Comparison of ENCODE assay signal across 22 mouse cellular contexts in the genomic region with DNA sequence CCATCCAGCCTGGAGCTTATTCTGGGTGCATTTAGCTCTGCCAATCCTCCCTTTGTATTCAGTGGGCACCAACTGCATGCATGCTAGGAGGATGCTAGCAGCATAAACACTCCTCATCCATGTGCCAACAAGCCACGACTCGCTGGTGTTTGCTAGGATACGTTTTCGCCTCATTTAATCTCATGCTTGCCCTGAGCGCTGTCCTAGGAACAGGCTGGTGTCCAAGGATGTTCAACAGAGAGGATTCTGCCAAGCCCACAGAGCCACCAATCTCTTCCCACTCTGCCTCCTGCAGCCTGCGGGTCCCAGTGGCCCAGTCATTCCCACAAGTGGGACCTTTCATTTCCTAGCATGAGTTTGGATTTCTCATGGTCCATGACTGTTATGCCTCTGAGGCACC. TPM values are rescaled to one million over a fixed set of nuclear protein-coding genes. Genes with fewer than 3 reads are reported as not detected.
DNase-seq lines count a peak whose midpoint lies in the region; ATAC-seq and TF ChIP-seq lines count a peak whose summit lies in the region.
"Had no signal": no experiment of that assay in that cellular context is flagged by ENCODE, and none has a peak within 500 bp of the region (broad histone marks: within the 10 kb centered on the region; RNA-seq: fewer than 3 reads in every experiment).

No protein-coding gene starts in this region.

- ATAC-seq in forebrain, postnatal 0 days, result peak; percentile 47
- ATAC-seq in midbrain, embryonic 16.5 days, result peak; percentile 39; the same call in 1 of the 2 replicates
- ATAC-seq in neural tube, embryonic 14.5 days (ENCODE audit: low read depth), result peak; percentile 41; the same call in 1 of the 2 replicates
- ATAC-seq: intestine, postnatal 0 days; lung, postnatal 0 days had no signal

- no peaks in the 10 kb centered on the region for H3K4me1 ChIP-seq in forebrain, postnatal 0 days (ENCODE audit: insufficient read depth)
- peaks cover 21% of the 10 kb centered on the region for H3K4me1 ChIP-seq in forebrain, embryonic 10.5 days
- no peaks in the 10 kb centered on the region; the same call in 1 of the 2 replicates for H3K4me1 ChIP-seq in midbrain, embryonic 16.5 days (ENCODE audit: control insufficient read depth, insufficient read depth, low read length)
- peaks cover 22% of the 10 kb centered on the region for H3K4me1 ChIP-seq in midbrain, embryonic 10.5 days
- H3K4me1 ChIP-seq in neural tube, embryonic 14.5 days (ENCODE audit: control insufficient read depth, insufficient read depth, low read length), result no peaks in the 10 kb centered on the region

- H3K9ac ChIP-seq in forebrain, postnatal 0 days, result no peak overlapping the region
- no peak overlapping the region for H3K9ac ChIP-seq in midbrain, embryonic 16.5 days (ENCODE audit: low read depth, low read length)
- no peak overlapping the region for H3K9ac ChIP-seq in neural tube, embryonic 14.5 days (replicated peaks; ENCODE audit: low read depth, low read length)
- H3K9ac ChIP-seq: forebrain, embryonic 12.5 days; kidney, embryonic 15.5 days had no signal

- no peak overlapping the region for H3K4me2 ChIP-seq in forebrain, postnatal 0 days (ENCODE audit: low read depth)
- H3K4me2 ChIP-seq in midbrain, embryonic 16.5 days (ENCODE audit: low read length), result no peak overlapping the region
- H3K4me2 ChIP-seq in neural tube, embryonic 14.5 days (ENCODE audit: low read depth, low read length), result no peak overlapping the region
- H3K4me2 ChIP-seq: forebrain, embryonic 12.5 days; kidney, embryonic 15.5 days had no signal

- WGBS in forebrain, postnatal 0 days, result 43% methylated on average over 6 of the region's 6 CpGs
- 83% methylated on average over 6 of the region's 6 CpGs for WGBS in forebrain, embryonic 10.5 days
- 74% methylated on average over 6 of the region's 6 CpGs for WGBS in midbrain, embryonic 16.5 days
- 84% methylated on average over 6 of the region's 6 CpGs for WGBS in midbrain, embryonic 10.5 days
- 56% methylated on average over 6 of the region's 6 CpGs for WGBS in neural tube, embryonic 14.5 days

- H3K27me3 ChIP-seq in forebrain, postnatal 0 days (ENCODE audit: insufficient read depth, low read length), result no peaks in the 10 kb centered on the region
- 0 out of 2 replicates have a peak, but pooled peaks cover 5% of the 10 kb centered on the region for H3K27me3 ChIP-seq in forebrain, embryonic 10.5 days (ENCODE audit: poor library complexity, severe bottlenecking)
- H3K27me3 ChIP-seq in midbrain, embryonic 16.5 days (ENCODE audit: control insufficient read depth, insufficient read depth, low read depth, low read length), result no peaks in the 10 kb centered on the region
- H3K27me3 ChIP-seq in midbrain, embryonic 10.5 days (ENCODE audit: low read depth, poor library complexity, severe bottlenecking), result no peaks in the 10 kb centered on the region
- H3K27me3 ChIP-seq in neural tube, embryonic 14.5 days (ENCODE audit: control insufficient read depth, insufficient read depth, low read length), result no peaks in the 10 kb centered on the region
- H3K27me3 ChIP-seq: kidney, embryonic 15.5 days; megakaryocyte, embryonic 14.5 days had no signal

- H3K9me3 ChIP-seq in forebrain, postnatal 0 days (ENCODE audit: low read length), result no peaks in the 10 kb centered on the region
- H3K9me3 ChIP-seq in forebrain, embryonic 10.5 days, result no peaks in the 10 kb centered on the region
- H3K9me3 ChIP-seq in midbrain, embryonic 16.5 days (replicated peaks; ENCODE audit: control insufficient read depth, low read length, poor library complexity, severe bottlenecking), result no peaks in the 10 kb centered on the region
- H3K9me3 ChIP-seq in midbrain, embryonic 10.5 days (replicated peaks), result no peaks in the 10 kb centered on the region
- H3K9me3 ChIP-seq in neural tube, embryonic 14.5 days (ENCODE audit: control insufficient read depth, low read length), result no peaks in the 10 kb centered on the region
- H3K9me3 ChIP-seq: embryonic facial prominence, embryonic 10.5 days; forebrain, embryonic 12.5 days; G1E; kidney, embryonic 15.5 days; megakaryocyte, embryonic 14.5 days had no signal

- peak; percentile 35 for DNase-seq in forebrain, postnatal 0 days
- no peak for DNase-seq in forebrain, embryonic 10.5 days (ENCODE audit: extremely low spot score, low spot score)
- no peak for DNase-seq in midbrain, embryonic 10.5 days (ENCODE audit: low spot score)
- peak; percentile 5 for DNase-seq in cerebellum, adult 8-10 months
- no peak for DNase-seq in lung, postnatal 36 days
- no peak for DNase-seq in layer of hippocampus, adult 2 months (ENCODE audit: low spot score in 2 of 2)
- DNase-seq: adrenal gland, postnatal 14 days; gastrocnemius, postnatal 14 days; heart, adult 18-20 months; liver; right cerebral cortex, postnatal 4 days; thymus, adult 2 months had no signal

- TF ChIP-seq CTCF in forebrain, postnatal 0 days (IDR thresholded peaks at IDR 0.05; ENCODE audit: low read depth), result no peak
- no peak for TF ChIP-seq CTCF in layer of hippocampus, adult 2 months (conservative IDR thresholded peaks at IDR 0.05)

- no peak overlapping the region for H3K27ac ChIP-seq in forebrain, postnatal 0 days (ENCODE audit: low read depth, low read length)
- no peak overlapping the region for H3K27ac ChIP-seq in forebrain, embryonic 10.5 days
- H3K27ac ChIP-seq in midbrain, embryonic 16.5 days (ENCODE audit: low read length), result no peak overlapping the region
- no peak overlapping the region for H3K27ac ChIP-seq in midbrain, embryonic 10.5 days (replicated peaks)
- H3K27ac ChIP-seq in neural tube, embryonic 14.5 days (ENCODE audit: low read depth, low read length), result no peak overlapping the region
- no peak overlapping the region for H3K27ac ChIP-seq in layer of hippocampus, adult 2 months
- H3K27ac ChIP-seq: embryonic facial prominence, embryonic 10.5 days; forebrain, embryonic 12.5 days; kidney, embryonic 15.5 days had no signal

- H3K4me3 ChIP-seq in forebrain, postnatal 0 days (ENCODE audit: low read depth, low read length), result no peak overlapping the region
- no peak overlapping the region for H3K4me3 ChIP-seq in forebrain, embryonic 10.5 days
- H3K4me3 ChIP-seq in midbrain, embryonic 16.5 days (ENCODE audit: low read depth, low read length), result no peak overlapping the region
- H3K4me3 ChIP-seq in midbrain, embryonic 10.5 days, result no peak overlapping the region
- no peak overlapping the region for H3K4me3 ChIP-seq in neural tube, embryonic 14.5 days (ENCODE audit: low read depth, low read length)
- no peak overlapping the region for H3K4me3 ChIP-seq in layer of hippocampus, adult 2 months
- H3K4me3 ChIP-seq: embryonic facial prominence, embryonic 10.5 days; forebrain, embryonic 12.5 days; kidney, embryonic 15.5 days had no signal

- no peaks in the 10 kb centered on the region for H3K36me3 ChIP-seq in forebrain, postnatal 0 days (ENCODE audit: insufficient read depth)
- H3K36me3 ChIP-seq in forebrain, embryonic 10.5 days (replicated peaks), result no peaks in the 10 kb centered on the region
- no peaks in the 10 kb centered on the region for H3K36me3 ChIP-seq in midbrain, embryonic 16.5 days (ENCODE audit: control insufficient read depth, insufficient read depth, low read length)
- H3K36me3 ChIP-seq in midbrain, embryonic 10.5 days, result no peaks in the 10 kb centered on the region
- H3K36me3 ChIP-seq in neural tube, embryonic 14.5 days (ENCODE audit: control insufficient read depth, insufficient read depth, low read length), result no peaks in the 10 kb centered on the region
- H3K36me3 ChIP-seq: embryonic facial prominence, embryonic 10.5 days; forebrain, embryonic 12.5 days; G1E; kidney, embryonic 15.5 days had no signal

RNA-seq across cellular contexts. Expression of a gene that starts 31.6 kb away (rescaled TPM):
- total RNA-seq in forebrain, postnatal 0 days (2014; rRNA removed), result 0.29 and 0.69 TPM in 2 replicates
- 0.19 and 0.39 TPM in 2 replicates for polyA plus RNA-seq in forebrain, postnatal 0 days (2015; fragmentation: Nextera tagmentation; extraction: Ambion mirVana)
- 0.59 and 0.93 TPM in 2 replicates for polyA plus RNA-seq in forebrain, embryonic 10.5 days (2016; fragmentation: Nextera tagmentation; extraction: Ambion mirVana)
- 0.53 and 0.58 TPM in 2 replicates for polyA plus RNA-seq in midbrain, embryonic 16.5 days (2015; fragmentation: Nextera tagmentation; extraction: Ambion mirVana)
- 0.86 and 0.97 TPM in 2 replicates for polyA plus RNA-seq in midbrain, embryonic 10.5 days (2016; fragmentation: Nextera tagmentation; extraction: Ambion mirVana)
- 0.09 and 0.63 TPM in 2 replicates for polyA plus RNA-seq in neural tube, embryonic 14.5 days (2014; fragmentation: Nextera tagmentation; extraction: Ambion mirVana)
- under 1 TPM; 0.29 to 0.31 TPM for total RNA-seq in layer of hippocampus, adult 2 months (2021)
- total RNA-seq: hematopoietic stem cell, adult 5-6 weeks had no signal

RNA-seq across cellular contexts. Expression of a gene that starts 38.8 kb away (rescaled TPM):
- total RNA-seq in forebrain, postnatal 0 days (2014; rRNA removed), result 4.2 and 5.3 TPM in 2 replicates
- 2.8 and 4.1 TPM in 2 replicates for polyA plus RNA-seq in forebrain, postnatal 0 days (2015; fragmentation: Nextera tagmentation; extraction: Ambion mirVana)
- polyA plus RNA-seq in forebrain, embryonic 10.5 days (2016; fragmentation: Nextera tagmentation; extraction: Ambion mirVana), result 9.3 and 10.4 TPM in 2 replicates
- 6.8 and 7.3 TPM in 2 replicates for polyA plus RNA-seq in midbrain, embryonic 16.5 days (2015; fragmentation: Nextera tagmentation; extraction: Ambion mirVana)
- polyA plus RNA-seq in midbrain, embryonic 10.5 days (2016; fragmentation: Nextera tagmentation; extraction: Ambion mirVana), result 6.9 and 7.5 TPM in 2 replicates
- polyA plus RNA-seq in neural tube, embryonic 14.5 days (2014; fragmentation: Nextera tagmentation; extraction: Ambion mirVana), result 8.5 and 11.2 TPM in 2 replicates
- 1 to 10 TPM; 3.6 to 4.3 TPM for total RNA-seq in layer of hippocampus, adult 2 months (2021)

Comparison
In these comparisons a context has a peak if more than half of its experiments do, and no peak if none do; other contexts are left out.
1. DNase-seq: peak in forebrain, postnatal 0 days (single experiment) and cerebellum, adult 8-10 months (single experiment); none in forebrain, embryonic 10.5 days (single experiment), midbrain, embryonic 10.5 days (single experiment), lung, postnatal 36 days (single experiment) and layer of hippocampus, adult 2 months (0 of 2).
2. Peak in every context shown above with its lines, with median percentiles within 50 percentile points of each other: ATAC-seq.